Mouse (Mus musculus) ES-Bruce4 (cell line): ENCODE measurements around the gene Rph3a. TPM values are rescaled to one million over a fixed set of nuclear protein-coding genes. Genes with fewer than 3 reads are reported as not detected.

Source experiments
- H3K27ac ChIP-seq: 2 replicates; pipeline ENCODE4 v1.5.1; 2012; ENCODE audit warnings: low read length, inconsistent platforms; ENCODE audit not compliant: insufficient read depth
- H3K27me3 ChIP-seq: 2 replicates; pipeline ENCODE4 v1.6.1; 2012; ENCODE audit warnings: mild to moderate bottlenecking, low read length, inconsistent platforms; ENCODE audit not compliant: control insufficient read depth, poor library complexity, insufficient read depth, severe bottlenecking
- H3K36me3 ChIP-seq: 2 replicates; pipeline ENCODE4 v1.6.1; 2012; ENCODE audit warnings: inconsistent platforms, mild to moderate bottlenecking, low read length, moderate library complexity; ENCODE audit not compliant: control insufficient read depth, poor library complexity, insufficient read depth, severe bottlenecking
- H3K4me1 ChIP-seq: one replicate; pipeline ENCODE4 v1.8.1; 2011; ENCODE audit warnings: low read length; ENCODE audit not compliant: control insufficient read depth, insufficient read depth
- H3K4me3 ChIP-seq: 2 replicates; pipeline ENCODE4 v1.5.1; 2011; ENCODE audit warnings: low read depth, mild to moderate bottlenecking, low read length
- H3K9ac ChIP-seq: 2 replicates; pipeline ENCODE4 v1.6.1; 2012; ENCODE audit warnings: low read depth, mild to moderate bottlenecking, inconsistent platforms; ENCODE audit not compliant: poor library complexity, severe bottlenecking
- H3K9me3 ChIP-seq: replicated peaks from 2 replicates; pipeline ENCODE4 v1.6.1; 2012; ENCODE audit warnings: mild to moderate bottlenecking, low read length, inconsistent platforms; ENCODE audit not compliant: control insufficient read depth, poor library complexity, insufficient read depth, severe bottlenecking
- CTCF ChIP-seq: IDR thresholded peaks from one replicate; pipeline ENCODE4 v1.8.1; 2011; ENCODE audit warnings: low read depth, low read length
- EP300 ChIP-seq: IDR thresholded peaks from 2 replicates; pipeline ENCODE4 v1.6.1; 2011; ENCODE audit warnings: low read depth, low read length; ENCODE audit not compliant: insufficient read depth
- POLR2A ChIP-seq: IDR thresholded peaks from one replicate; pipeline ENCODE4 v1.8.1; 2011; ENCODE audit warnings: low read length; ENCODE audit not compliant: insufficient read depth
- polyA plus RNA-seq: library from polyadenylated mRNA; stranded (reverse); fragments of >200 nt; gene quantifications from 2 replicates; pipeline ENCODE4 v1.2.4, GENCODE M21; 2011; ENCODE audit warnings: low read depth; ENCODE audit not compliant: missing spikeins, insufficient read depth, insufficient read length

Rph3a gene
- polyA plus RNA-seq, 1 experiment: not detected

DNA sequence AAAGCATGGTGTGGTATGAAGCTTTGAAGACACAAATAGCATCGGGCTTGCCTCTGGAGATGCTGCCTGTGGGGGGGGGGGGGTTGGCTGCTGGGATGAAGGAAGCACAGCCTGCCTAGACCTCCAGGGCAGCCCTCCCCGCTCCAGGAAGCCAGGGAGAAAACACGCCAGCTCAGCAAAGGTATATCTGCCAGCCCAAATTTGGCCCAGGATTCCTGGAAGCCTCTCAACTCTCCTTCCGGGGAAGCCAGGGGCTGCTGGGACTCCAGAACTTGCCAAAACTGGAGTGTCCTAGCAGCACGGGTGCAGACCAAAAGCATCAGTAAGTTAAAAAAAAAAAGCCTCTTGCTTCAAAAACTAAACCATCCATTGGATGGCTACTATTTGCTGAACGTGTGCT lies 37.6 kb downstream of the Rph3a start:
- Histone ChIP-seq H3K9me3 (no peaks in the 10 kb centered on the region), H3K9ac (no peak overlapping the region), H3K4me1 (no peaks in the 10 kb centered on the region), H3K36me3 (no peaks in the 10 kb centered on the region), H3K4me3 (no peak overlapping the region), H3K27me3 (no peaks in the 10 kb centered on the region), H3K27ac (no peak overlapping the region)
- no peak for TF ChIP-seq POLR2A
- TF ChIP-seq EP300: no peak
- TF ChIP-seq CTCF: no peak

DNA sequence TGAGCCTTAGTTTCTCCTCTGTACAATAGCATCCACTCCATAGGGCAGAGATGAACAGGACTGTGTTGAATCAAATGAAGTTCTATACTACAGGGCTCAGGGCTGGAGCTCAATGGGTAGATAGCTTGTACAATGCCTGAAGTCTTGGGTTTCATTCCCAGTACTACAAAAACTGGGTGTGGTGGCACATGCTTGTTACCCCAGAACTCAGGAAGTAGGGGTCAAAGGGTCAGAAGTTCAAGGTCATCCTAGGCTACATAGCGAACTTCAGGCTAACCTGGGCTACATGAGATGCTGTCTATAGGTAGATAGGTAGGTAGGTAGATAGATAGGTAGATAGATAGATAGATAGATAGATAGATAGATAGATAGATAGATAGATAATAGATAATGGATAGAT lies 38.6 kb downstream of the Rph3a start:
- no peaks in the 10 kb centered on the region for H3K9me3 ChIP-seq
- H3K4me3 ChIP-seq: no peak overlapping the region
- no peak overlapping the region for H3K9ac ChIP-seq
- H3K36me3 ChIP-seq: no peaks in the 10 kb centered on the region
- H3K27me3 ChIP-seq: no peaks in the 10 kb centered on the region
- TF ChIP-seq EP300: no peak
- no peak for TF ChIP-seq CTCF
- no peak for TF ChIP-seq POLR2A
- no peak overlapping the region for H3K27ac ChIP-seq
- no peaks in the 10 kb centered on the region for H3K4me1 ChIP-seq

DNA sequence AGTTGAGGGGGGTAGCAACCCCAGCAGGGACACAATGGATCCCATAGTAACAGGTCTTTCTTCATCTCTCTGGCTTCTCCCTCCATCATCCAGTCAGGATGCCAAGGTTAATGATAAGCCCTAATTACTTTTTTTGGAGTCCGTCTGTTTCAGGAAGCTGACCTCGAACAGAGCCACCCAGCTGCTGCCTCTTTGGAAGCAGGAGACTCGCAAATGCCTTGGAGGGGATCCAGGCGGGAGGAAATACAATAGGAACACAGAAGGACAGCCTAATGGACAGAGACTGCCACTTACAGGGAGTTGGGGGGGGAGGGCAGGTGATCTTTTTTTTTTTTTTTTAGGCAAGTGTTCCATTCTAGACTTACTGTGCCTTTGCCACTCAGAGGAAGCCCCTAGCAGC lies 40.2 kb downstream of the Rph3a start:
- Histone ChIP-seq H3K9ac (no peak overlapping the region), H3K4me3 (no peak overlapping the region), H3K9me3 (no peaks in the 10 kb centered on the region), H3K4me1 (no peaks in the 10 kb centered on the region), H3K36me3 (no peaks in the 10 kb centered on the region), H3K27ac (no peak overlapping the region), H3K27me3 (no peaks in the 10 kb centered on the region)
- TF ChIP-seq POLR2A (no peak), EP300 (no peak), CTCF (no peak)

DNA sequence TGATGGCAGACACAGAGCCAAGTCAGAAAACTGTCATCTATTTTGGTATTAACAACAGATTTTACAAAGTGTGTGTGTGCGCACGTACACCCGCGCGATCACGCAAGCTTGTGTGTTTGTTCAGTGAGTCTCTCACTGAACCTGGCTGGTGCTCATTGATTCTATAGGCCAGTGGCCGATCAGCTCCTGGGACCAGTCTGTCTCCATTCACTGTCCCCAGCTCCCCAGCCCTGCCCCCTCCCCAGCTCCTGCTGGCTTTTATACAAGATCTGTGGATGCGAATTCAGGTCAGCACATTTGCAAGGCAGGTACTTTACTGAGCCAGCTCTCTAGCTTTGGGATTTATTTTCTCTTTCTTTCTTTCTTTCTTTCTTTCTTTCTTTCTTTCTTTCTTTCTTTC lies 41.1 kb downstream of the Rph3a start:
- no peaks in the 10 kb centered on the region for H3K27me3 ChIP-seq
- H3K36me3 ChIP-seq: no peaks in the 10 kb centered on the region
- no peaks in the 10 kb centered on the region for H3K9me3 ChIP-seq
- no peak overlapping the region for H3K4me3 ChIP-seq
- H3K27ac ChIP-seq: no peak overlapping the region
- TF ChIP-seq CTCF: no peak
- TF ChIP-seq EP300: no peak
- TF ChIP-seq POLR2A: no peak
- no peak overlapping the region for H3K9ac ChIP-seq
- H3K4me1 ChIP-seq: no peaks in the 10 kb centered on the region

DNA sequence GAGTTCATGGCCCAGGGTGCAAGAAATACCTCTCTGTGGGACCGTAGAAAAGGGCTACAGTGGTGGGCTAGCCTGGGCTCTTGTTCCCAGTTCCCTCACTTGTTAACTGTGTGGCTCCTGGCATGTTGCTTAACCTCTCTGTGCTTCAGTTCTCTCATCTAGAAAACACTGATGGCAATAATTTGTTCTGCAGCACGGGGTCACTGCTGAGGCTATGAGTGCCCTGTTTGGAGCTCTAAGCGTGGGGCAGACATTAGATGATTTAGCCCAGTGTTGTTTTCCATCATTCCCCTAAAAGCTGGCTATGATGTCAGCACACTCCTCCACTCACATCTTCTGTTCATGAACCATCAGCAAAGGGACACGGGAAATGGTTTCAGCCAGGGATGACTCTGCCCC lies 41.8 kb downstream of the Rph3a start:
- H3K27me3 ChIP-seq: no peaks in the 10 kb centered on the region
- no peaks in the 10 kb centered on the region for H3K36me3 ChIP-seq
- H3K4me1 ChIP-seq: no peaks in the 10 kb centered on the region
- no peak overlapping the region for H3K4me3 ChIP-seq
- H3K27ac ChIP-seq: no peak overlapping the region
- no peaks in the 10 kb centered on the region for H3K9me3 ChIP-seq
- no peak for TF ChIP-seq POLR2A
- no peak overlapping the region for H3K9ac ChIP-seq

DNA sequence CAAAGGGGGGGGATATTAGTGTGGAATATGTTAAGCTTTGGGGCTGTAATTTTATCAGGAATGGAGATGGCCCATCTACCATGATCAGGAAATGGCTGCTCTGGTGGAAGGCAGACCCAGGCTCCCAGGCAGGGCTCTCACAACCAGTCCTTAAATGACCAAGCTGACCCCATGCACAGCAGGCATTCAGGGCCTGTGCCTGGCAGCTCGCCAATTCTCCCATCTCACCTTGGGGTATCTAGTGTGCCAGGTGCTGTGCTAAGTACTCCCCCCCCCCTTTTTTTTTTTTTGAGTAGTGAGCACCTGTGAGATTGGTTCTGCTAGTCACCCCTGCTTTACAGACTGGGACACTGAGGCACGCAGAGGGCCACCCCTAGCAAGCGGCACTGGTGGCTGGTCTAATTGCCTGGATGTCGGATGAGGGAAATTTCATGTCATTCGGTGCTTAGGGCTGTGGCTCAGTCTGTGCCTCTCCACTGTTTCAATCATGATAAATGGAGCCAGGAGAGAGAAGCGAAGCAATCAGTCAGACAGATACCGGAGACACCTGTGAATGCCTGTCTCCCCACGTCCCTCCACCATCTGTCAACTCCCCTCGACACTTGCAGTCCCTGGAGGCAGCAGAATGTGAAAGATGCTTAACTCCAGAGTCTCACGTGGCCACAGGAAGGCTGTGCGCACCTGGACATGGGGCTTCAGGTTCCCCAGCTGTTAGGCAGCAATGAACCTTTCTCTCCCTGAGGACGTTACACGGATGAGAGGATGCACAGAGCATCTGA lies 42.3 kb downstream of the Rph3a start:
- Histone ChIP-seq H3K9me3 (no peaks in the 10 kb centered on the region), H3K4me1 (no peaks in the 10 kb centered on the region), H3K9ac (no peak overlapping the region), H3K4me3 (no peak overlapping the region), H3K36me3 (no peaks in the 10 kb centered on the region), H3K27ac (no peak overlapping the region), H3K27me3 (no peaks in the 10 kb centered on the region)
- no peak for TF ChIP-seq POLR2A
